Mouse (Mus musculus) left cerebral cortex, adult 2 months (tissue): ENCODE measurements around the gene Pdcd2l. TPM values are rescaled to one million over a fixed set of nuclear protein-coding genes. Genes with fewer than 3 reads are reported as not detected.
"Not testable (repeated sequence)": the region's sequence is repeated elsewhere in the genome, so short reads cannot be mapped to it uniquely, and the experiment has no call there.

Experiments used
- DNase-seq, 2 experiments: peaks; one replicate each; pipeline ENCODE4 v3.0.0; 2021 to 2022; ENCODE audit warnings: low spot score in 2 of 2, mixed read lengths in 1 of 2; ENCODE audit errors: extremely low spot score in 1 of 2
- H3K27ac ChIP-seq: fragments of 200-600 bp; 2 replicates; pipeline ENCODE4 v1.8.1; 2022
- H3K4me3 ChIP-seq: fragments of 200-600 bp; 2 replicates; pipeline ENCODE4 v1.8.1; 2022
- CTCF ChIP-seq: fragments of 200-600 bp; IDR thresholded peaks from 2 replicates; pipeline ENCODE4 v1.8.1; 2022; ENCODE audit warnings: antibody characterized with exemption, mild to moderate bottlenecking, moderate library complexity
- intact Hi-C: fragments of 180-260 bp; cut with DNase I; formaldehyde crosslinking; loops from one replicate; pipeline ENCODE4 v1.15.1; 2025
- total RNA-seq, 2 experiments: library from RNA; stranded (reverse); gene quantifications; 2 replicates each; pipeline ENCODE4 v1.2.3; 2021

The Pdcd2l gene
- total RNA-seq, 2 experiments from 2014 or later = 23.8 to 26.9 TPM

GRCm38 (mm10) chr7:34208027-34208745 lies 11.7 kb upstream of the Pdcd2l start:
- intact Hi-C loops = no loop called here
- peak; percentile 30 for TF ChIP-seq CTCF
- Histone ChIP-seq H3K4me3 (no peak overlapping the region), H3K27ac (no peak overlapping the region)
- DNase-seq = no peak

GRCm38 (mm10) chr7:34206331-34206730 lies 9.9 kb upstream of the Pdcd2l start:
- H3K27ac ChIP-seq = no peak overlapping the region
- no peak for TF ChIP-seq CTCF
- no peak overlapping the region for H3K4me3 ChIP-seq
- intact Hi-C loops = no loop called here
- DNase-seq = no peak

- H3K4me3 ChIP-seq, DNase-seq, intact Hi-C loops: not testable (repeated sequence)
Measured at GRCm38 (mm10) chr7:34202147-34202546, 5.7 kb upstream of the Pdcd2l start.

GRCm38 (mm10) chr7:34200829-34201228 lies 4.4 kb upstream of the Pdcd2l start:
- H3K4me3 ChIP-seq = no peak overlapping the region
- intact Hi-C loops = no loop called here
- H3K27ac ChIP-seq = no peak overlapping the region
- no peak for DNase-seq
- TF ChIP-seq CTCF = no peak

More at GRCm38 (mm10) chr7:34202147-34202546, 5.7 kb upstream of the Pdcd2l start:
- not testable (repeated sequence) for H3K27ac ChIP-seq

DNA sequence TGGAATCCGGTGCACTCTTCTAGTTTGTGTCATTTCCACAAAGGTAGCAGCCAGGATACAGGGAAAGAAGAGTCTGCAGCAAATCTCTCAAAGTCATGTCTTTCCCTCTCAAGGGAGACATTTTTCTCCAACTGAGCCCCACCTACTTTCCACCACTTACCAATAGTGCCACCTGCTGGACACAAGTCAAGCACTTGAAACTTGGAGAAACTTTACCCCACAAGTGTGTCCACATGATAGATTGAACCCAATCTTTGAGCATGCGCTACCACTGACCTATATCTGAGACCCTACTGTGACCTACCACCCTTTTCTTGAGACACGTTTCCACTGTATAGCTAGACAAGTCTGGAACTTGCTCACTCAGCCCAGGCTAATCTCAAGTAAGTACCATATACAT lies 1.9 kb upstream of the Pdcd2l start:
- peak; percentile 55 for TF ChIP-seq CTCF
- H3K4me3 ChIP-seq = no peak overlapping the region
- DNase-seq = no peak
- intact Hi-C loops = loop anchor here (10.0 kb wide), 1 partner anchor 214 kb away; no protein-coding TSS in a partner anchor
- no peak overlapping the region for H3K27ac ChIP-seq

DNA sequence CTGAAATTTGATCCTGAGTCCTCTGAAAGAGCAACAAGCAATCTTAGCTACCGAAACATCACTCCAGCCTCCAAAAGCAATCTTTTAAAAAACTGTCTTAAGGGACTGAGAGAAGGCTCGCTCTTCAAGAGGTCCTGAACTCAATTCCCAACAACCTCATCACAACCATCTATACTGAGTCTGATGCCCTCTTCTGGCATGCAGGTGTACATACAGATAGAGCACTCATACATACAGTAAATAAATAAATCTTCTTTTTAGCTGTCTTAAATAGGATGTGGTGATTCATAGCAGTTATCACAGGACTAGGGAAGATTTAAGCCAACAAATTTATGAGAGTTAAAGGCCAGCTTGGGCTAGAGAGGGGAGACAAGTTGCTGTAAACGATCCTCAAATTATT lies 829 bp downstream of the Pdcd2l start:
- peak; percentile 26 for TF ChIP-seq CTCF
- no peak for DNase-seq
- peak overlapping the region; percentile 99 for H3K4me3 ChIP-seq
- H3K27ac ChIP-seq = peak overlapping the region; percentile 82; the same call in 1 of the 2 replicates
- intact Hi-C loops = loop anchor here (1.0 to 10.0 kb wide), 3 partner anchors 27 to 211 kb away; partner anchors contain the start of gene Uba2

DNA sequence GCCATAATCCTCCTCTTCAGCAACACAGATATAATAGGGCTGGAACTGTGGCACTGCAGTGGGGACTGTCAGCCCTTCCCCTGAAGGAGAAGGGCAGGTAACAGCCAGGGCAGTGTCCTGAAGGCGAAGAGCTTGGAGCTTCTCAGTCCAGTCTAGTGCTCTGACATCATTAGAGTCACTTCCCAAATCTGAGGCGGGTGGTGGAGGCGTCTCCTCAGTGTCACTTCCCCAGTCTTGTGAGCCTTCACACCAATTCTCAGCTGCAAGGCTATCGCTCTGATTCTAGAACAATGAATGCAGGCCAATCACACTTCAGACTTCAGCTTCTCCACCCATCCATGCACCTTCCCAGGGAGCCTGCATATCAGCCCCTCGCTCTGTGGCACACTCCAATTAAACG lies 3.6 kb downstream of the Pdcd2l start:
- no peak for TF ChIP-seq CTCF
- no peak for DNase-seq
- intact Hi-C loops = loop anchor here (10.0 kb wide), 1 partner anchor 208 kb away; no protein-coding TSS in a partner anchor
- H3K27ac ChIP-seq = no peak overlapping the region
- H3K4me3 ChIP-seq = no peak overlapping the region

GRCm38 (mm10) chr7:34189376-34189989 lies 7.0 kb downstream of the Pdcd2l start:
- TF ChIP-seq CTCF = no peak
- Histone ChIP-seq H3K4me3 (no peak overlapping the region), H3K27ac (no peak overlapping the region)
- no peak for DNase-seq
- intact Hi-C loops = no loop called here

- intact Hi-C loops = no loop called here
- no peak for TF ChIP-seq CTCF
Measured at GRCm38 (mm10) chr7:34183794-34184193, 12.7 kb downstream of the Pdcd2l start.

GRCm38 (mm10) chr7:34183356-34183755 lies 13.1 kb downstream of the Pdcd2l start:
- no peak for TF ChIP-seq CTCF
- intact Hi-C loops = no loop called here
- H3K4me3 ChIP-seq = no peak overlapping the region
- no peak overlapping the region for H3K27ac ChIP-seq
- DNase-seq = no peak

More at GRCm38 (mm10) chr7:34183794-34184193, 12.7 kb downstream of the Pdcd2l start:
- Histone ChIP-seq H3K27ac (no peak overlapping the region), H3K4me3 (no peak overlapping the region)
- DNase-seq = no peak

GRCm38 (mm10) chr7:34176241-34176640 lies 20.2 kb downstream of the Pdcd2l start:
- H3K4me3 ChIP-seq, intact Hi-C loops, DNase-seq, H3K27ac ChIP-seq: not testable (repeated sequence)

- H3K27ac ChIP-seq = no peak overlapping the region
- no peak; the same call in 1 of the 2 replicates for TF ChIP-seq CTCF
- DNase-seq = no peak
- intact Hi-C loops = no loop called here
- H3K4me3 ChIP-seq = no peak overlapping the region
Measured at GRCm38 (mm10) chr7:34172251-34172650, 24.2 kb downstream of the Pdcd2l start.
